Mouse (Mus musculus) bone marrow, adult 2 months (tissue): ENCODE results near the gene Ifna2. TPM values are rescaled to one million over a fixed set of nuclear protein-coding genes. Genes with fewer than 3 reads are reported as not detected.

ENCODE experiments used
- H3K27ac ChIP-seq: fragments of 200-500 bp; 2 replicates; pipeline ENCODE4 v1.5.1; 2012; ENCODE audit warnings: low read depth, mild to moderate bottlenecking, control low read depth, inconsistent platforms, low read length; ENCODE audit not compliant: control insufficient read depth, poor library complexity, insufficient read depth
- H3K4me1 ChIP-seq: fragments of 200-500 bp; 2 replicates; pipeline ENCODE4 v1.6.1; 2011; ENCODE audit warnings: low read length; ENCODE audit not compliant: control insufficient read depth, insufficient read depth
- H3K4me3 ChIP-seq: fragments of 200-500 bp; replicated peaks from 2 replicates; pipeline ENCODE3; 2011; ENCODE audit warnings: mild to moderate bottlenecking, low read depth, low read length, control low read depth; ENCODE audit not compliant: control insufficient read depth
- CTCF ChIP-seq: fragments of 200-500 bp; IDR thresholded peaks from 2 replicates; pipeline ENCODE4 v1.5.1; 2011; ENCODE audit warnings: low read length, control low read depth; ENCODE audit not compliant: control insufficient read depth, insufficient read depth
- POLR2A ChIP-seq: fragments of 200-500 bp; IDR thresholded peaks from 2 replicates; pipeline ENCODE4 v1.6.1; 2011; ENCODE audit warnings: low read depth, mild to moderate bottlenecking, control low read depth, low read length, borderline replicate concordance; ENCODE audit not compliant: control insufficient read depth
- WGBS: fragments of 180-500 bp; shearing (Covaris S2); methylation state at CpG from one replicate; pipeline ENCODE4 v1.1.7; 2018; 5-methylcytosine and 5-hydroxymethylcytosine counted together
- polyA plus RNA-seq: library from polyadenylated mRNA; stranded (reverse); fragments of >200 nt; gene quantifications from 2 replicates; pipeline ENCODE4 v1.2.4, GENCODE M21; 2011; ENCODE audit warnings: low replicate concordance; ENCODE audit not compliant: missing spikeins, insufficient read depth, insufficient read length

Ifna2 gene
- polyA plus RNA-seq, 1 experiment = not detected

DNA sequence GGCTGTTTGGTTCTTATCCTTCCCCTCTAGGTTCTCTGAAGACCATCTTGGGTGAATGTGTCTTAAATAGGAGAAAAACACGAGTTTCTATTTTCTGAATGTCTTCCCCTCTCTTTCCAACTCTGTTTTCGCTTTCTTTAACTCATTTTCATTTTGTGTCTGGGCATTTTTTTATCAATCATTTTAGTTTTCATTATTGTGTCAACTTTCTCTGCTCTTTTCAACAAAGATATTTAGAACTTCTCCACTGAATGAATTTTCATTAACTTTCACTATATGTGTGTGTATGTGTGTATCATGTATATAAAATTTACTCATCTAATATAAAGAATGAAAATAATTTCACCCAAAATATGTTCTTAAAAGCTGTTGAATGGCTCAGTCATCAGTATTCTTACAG is 7.5 kb upstream of the Ifna2 start, which contains the start of gene Ifnab:
Gene Ifnab (minus strand): TSS at position 101 of the 400 bp plus-strand sequence.
- TF ChIP-seq CTCF = no peak
- TF ChIP-seq POLR2A = no peak
- no peak within 1 kb of the TSS for H3K4me3 ChIP-seq
- no peak within 1 kb of the TSS for H3K27ac ChIP-seq
- WGBS = 60% methylated on average over 2 of the region's 2 CpGs
- no peaks in the 10 kb centered on the region; the same call in 1 of the 2 replicates for H3K4me1 ChIP-seq

GRCm38 (mm10) chr4:88681353-88681752 is 2.4 kb downstream of the Ifna2 start:
- no peak overlapping the region for H3K4me3 ChIP-seq
- H3K4me1 ChIP-seq = no peaks in the 10 kb centered on the region
- 3% methylated on average over 3 of the region's 3 CpGs for WGBS
- no peak overlapping the region for H3K27ac ChIP-seq
- TF ChIP-seq CTCF (no peak), POLR2A (no peak)

- whole genome bisulfite sequencing = 35% methylated on average over 8 of the region's 8 CpGs
- Histone ChIP-seq H3K4me1 (no peaks in the 10 kb centered on the region), H3K27ac (no peak overlapping the region), H3K4me3 (no peak overlapping the region)
- TF ChIP-seq CTCF (no peak), POLR2A (no peak)
Observed at GRCm38 (mm10) chr4:88680362-88680761, 3.4 kb downstream of the Ifna2 start.

DNA sequence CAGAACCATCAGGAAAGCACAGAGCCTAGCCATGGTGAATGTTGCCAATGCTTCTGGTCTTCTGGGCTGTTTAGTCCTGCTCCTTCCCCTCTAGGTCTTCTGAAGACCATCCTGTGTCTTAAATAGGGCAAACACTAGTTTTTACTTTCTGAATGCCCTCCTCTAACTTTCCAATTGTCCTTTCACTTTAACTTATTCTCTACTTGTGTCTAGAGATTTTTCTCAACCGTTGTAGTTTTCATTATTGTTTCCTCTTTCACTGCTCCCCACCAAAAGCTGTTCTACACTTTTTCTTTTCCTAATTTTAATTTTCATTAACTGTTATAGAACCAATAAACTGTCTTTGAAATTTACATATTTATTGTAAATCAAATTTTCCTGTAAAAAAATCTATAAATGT is 6.9 kb downstream of the Ifna2 start, which contains the start of gene Ifna16:
Gene Ifna16 (minus strand): TSS at position 101 of the 400 bp plus-strand sequence.
- H3K4me3 ChIP-seq = no peak within 1 kb of the TSS
- 37% methylated on average over 1 of the region's 1 CpGs for WGBS

GRCm38 (mm10) chr4:88655461-88655860 is 28.3 kb downstream of the Ifna2 start:
- no peak overlapping the region for H3K4me3 ChIP-seq
- TF ChIP-seq CTCF (no peak), POLR2A (no peak)
- H3K27ac ChIP-seq = no peak overlapping the region
- 27% methylated on average over 1 of the region's 1 CpGs for WGBS
- H3K4me1 ChIP-seq = no peaks in the 10 kb centered on the region

More for the DNA sequence above, 6.9 kb downstream of the Ifna2 start, which contains the start of gene Ifna16:
- H3K27ac ChIP-seq = no peak within 1 kb of the TSS
- no peak for TF ChIP-seq POLR2A
- TF ChIP-seq CTCF = no peak
- no peaks in the 10 kb centered on the region for H3K4me1 ChIP-seq

DNA sequence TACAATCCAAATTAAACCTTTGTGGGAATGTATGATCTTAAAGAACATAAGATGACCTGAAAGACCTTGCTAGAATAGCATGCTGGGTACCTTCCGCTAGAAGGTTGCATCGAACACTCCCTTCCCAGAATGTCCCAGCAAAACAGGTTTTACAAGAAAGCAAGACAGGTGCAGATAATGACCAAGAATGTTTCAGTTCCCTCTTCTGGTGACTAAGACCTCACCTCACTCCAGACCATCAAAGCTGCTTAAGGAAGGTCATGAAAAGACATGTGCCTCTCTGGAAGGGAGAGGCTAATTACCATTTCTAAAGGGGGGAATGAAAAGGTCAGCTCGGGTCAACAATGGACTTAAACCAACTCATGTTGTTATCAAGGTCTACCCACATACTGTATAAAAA is 30.1 kb downstream of the Ifna2 start:
- Histone ChIP-seq H3K27ac (no peak overlapping the region), H3K4me1 (no peaks in the 10 kb centered on the region), H3K4me3 (no peak overlapping the region)
- TF ChIP-seq CTCF (no peak), POLR2A (no peak)
- 80% methylated on average over 3 of the region's 3 CpGs for WGBS

DNA sequence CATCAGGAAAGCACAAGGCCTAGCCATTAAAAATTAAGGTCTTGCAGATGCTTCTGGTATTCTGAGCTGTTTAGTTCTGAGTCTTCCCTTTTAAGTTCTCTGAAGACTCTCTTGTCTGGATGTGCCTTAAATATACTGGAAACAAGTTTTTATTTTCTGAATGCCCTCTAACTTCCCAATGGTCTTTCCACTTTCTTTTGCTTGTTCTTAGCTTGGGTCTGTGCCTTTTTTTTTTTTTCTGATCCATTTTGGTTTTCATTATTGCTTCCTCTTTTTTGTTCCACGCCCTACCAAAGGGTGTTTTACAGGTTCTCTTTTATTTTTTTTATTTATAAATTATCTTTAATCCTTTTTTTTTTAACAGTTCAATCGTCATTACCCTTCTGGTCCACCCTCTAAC is 39.4 kb downstream of the Ifna2 start, which contains the start of gene Ifna13:
Gene Ifna13 (minus strand): TSS at position 101 of the 400 bp plus-strand sequence.
- 1% methylated on average over 2 of the region's 2 CpGs for WGBS
- Histone ChIP-seq H3K27ac (no peak within 1 kb of the TSS), H3K4me1 (no peaks in the 10 kb centered on the region), H3K4me3 (no peak within 1 kb of the TSS)
- TF ChIP-seq CTCF (no peak), POLR2A (no peak)

GRCm38 (mm10) chr4:88642526-88642925 is 41.2 kb downstream of the Ifna2 start:
- WGBS = 45% methylated on average over 2 of the region's 2 CpGs
- Histone ChIP-seq H3K27ac (no peak overlapping the region), H3K4me3 (no peak overlapping the region), H3K4me1 (no peaks in the 10 kb centered on the region)
- TF ChIP-seq POLR2A (no peak), CTCF (no peak)

DNA sequence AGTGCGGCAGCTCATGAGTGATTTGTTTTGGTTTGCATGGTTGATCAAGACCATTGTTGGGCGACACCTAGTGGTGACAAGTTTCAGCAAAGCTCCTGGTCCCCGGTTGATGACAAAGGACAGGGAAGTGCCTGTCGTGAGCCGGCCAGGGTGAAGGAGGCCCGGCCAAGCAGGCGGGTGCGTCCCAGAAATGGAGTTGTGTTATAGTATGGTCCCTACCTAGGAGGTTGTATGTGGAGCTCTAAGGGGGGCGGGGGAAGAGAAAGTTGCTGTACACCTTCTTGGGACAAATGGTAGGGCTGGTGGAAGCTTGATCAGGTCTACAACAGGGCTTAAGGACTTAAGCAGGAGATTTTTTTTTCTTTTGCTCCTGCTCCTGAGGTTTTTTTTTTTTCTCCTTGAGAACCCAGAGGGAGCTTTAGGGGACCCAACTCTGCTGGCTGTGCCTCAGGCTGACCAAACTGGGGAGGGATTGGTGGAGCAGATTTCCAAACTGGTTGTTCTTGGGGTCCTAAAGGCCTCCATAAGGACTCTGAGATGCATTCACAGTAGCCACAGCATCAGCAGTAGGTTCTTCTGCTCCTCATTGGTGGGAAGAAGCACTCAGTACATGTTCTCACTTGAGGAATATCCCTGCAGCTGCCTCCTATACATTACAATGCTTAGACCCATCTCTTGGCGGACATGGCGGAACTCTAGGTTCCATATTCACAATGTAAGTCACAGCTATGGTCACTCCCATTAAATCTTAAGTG is 42.5 kb downstream of the Ifna2 start:
- H3K4me3 ChIP-seq = peak overlapping the region; percentile 86
- no peak overlapping the region for H3K27ac ChIP-seq
- TF ChIP-seq POLR2A = no peak
- TF ChIP-seq CTCF = peak; percentile 74
- H3K4me1 ChIP-seq = no peaks in the 10 kb centered on the region
- WGBS = 12% methylated on average over 11 of the region's 11 CpGs
